Mouse (Mus musculus) heart, embryonic 16.5 days (tissue): ENCODE results near the gene Olfr1349. TPM values are rescaled to one million over a fixed set of nuclear protein-coding genes. Genes with fewer than 3 reads are reported as not detected.
"Not testable (repeated sequence)": the region's sequence is repeated elsewhere in the genome, so short reads cannot be mapped to it uniquely, and the experiment has no call there.

Experiments
- ATAC-seq: fragments of 200-750 bp; cut with Nextera tagmentation; replicated peaks from 2 replicates; pipeline ENCODE4 v1.8.0; 2017; ENCODE audit warnings: moderate number of reproducible peaks; ENCODE audit not compliant: insufficient read depth, low FRiP score; ENCODE audit errors: extremely low read depth
- H3K27ac ChIP-seq: fragments of 300-500 bp; sonication (generic); 2 replicates; pipeline ENCODE4 v1.5.1; 2014; ENCODE audit warnings: mild to moderate bottlenecking, low read length, control low read depth, moderate library complexity
- H3K27me3 ChIP-seq: fragments of 300-500 bp; sonication (generic); 2 replicates; pipeline ENCODE4 v1.6.1; 2014; ENCODE audit warnings: low read length, mixed read lengths; ENCODE audit not compliant: control insufficient read depth, insufficient read depth
- H3K36me3 ChIP-seq: fragments of 300-500 bp; sonication (generic); 2 replicates; pipeline ENCODE4 v1.6.1; 2014; ENCODE audit not compliant: control insufficient read depth, insufficient read depth
- H3K4me1 ChIP-seq: fragments of 300-500 bp; sonication (generic); 2 replicates; pipeline ENCODE4 v1.6.1; 2014; ENCODE audit warnings: low read length, mixed read lengths; ENCODE audit not compliant: control insufficient read depth, insufficient read depth
- H3K4me2 ChIP-seq: fragments of 300-500 bp; sonication (generic); 2 replicates; pipeline ENCODE4 v1.6.1; 2014; ENCODE audit warnings: low read depth, mild to moderate bottlenecking, control low read depth, low read length
- H3K4me3 ChIP-seq: fragments of 300-500 bp; sonication (generic); 2 replicates; pipeline ENCODE4 v1.5.1; 2014; ENCODE audit warnings: mild to moderate bottlenecking, control low read depth, low read length
- H3K9ac ChIP-seq: fragments of 300-500 bp; sonication (generic); 2 replicates; pipeline ENCODE4 v1.6.1; 2014; ENCODE audit warnings: low read length, control low read depth
- H3K9me3 ChIP-seq: fragments of 300-500 bp; sonication (generic); replicated peaks from 2 replicates; pipeline ENCODE4 v1.6.1; 2016; ENCODE audit warnings: low read length; ENCODE audit not compliant: control insufficient read depth
- WGBS: fragments of 180-500 bp; shearing (Covaris S2); extraction: QIAGEN DNeasy Blood & Tissue Kit; methylation state at CpG from one replicate; pipeline ENCODE4 v1.1.7; 2014; 5-methylcytosine and 5-hydroxymethylcytosine counted together
- polyA plus RNA-seq: library from polyadenylated mRNA; unstranded; fragments of >200 nt; fragmentation: Nextera tagmentation; extraction: Ambion mirVana; gene quantifications from 2 replicates; pipeline ENCODE4 v1.2.1, GENCODE M21; 2015

The Olfr1349 gene
- polyA plus RNA-seq = not detected in 2 replicates

- H3K4me3 ChIP-seq = no peak within 1 kb of the TSS
- no peaks in the 10 kb centered on the region for H3K36me3 ChIP-seq
- no peak within 1 kb of the TSS for H3K9ac ChIP-seq
- peaks cover 15% of the 10 kb centered on the region for H3K9me3 ChIP-seq
- no peaks in the 10 kb centered on the region for H3K4me1 ChIP-seq
- no peak for ATAC-seq
- no peak within 1 kb of the TSS for H3K4me2 ChIP-seq
- H3K27ac ChIP-seq = no peak within 1 kb of the TSS
- WGBS = 73% methylated on average over 5 of the region's 5 CpGs
- no peaks in the 10 kb centered on the region for H3K27me3 ChIP-seq
These were observed at the start of gene Olfr1349 for GRCm38 (mm10) chr7:6522850-6523249. TSS of gene Olfr1349 (minus strand) at chr7:6522950.

GRCm38 (mm10) chr7:6564541-6564940, 41.8 kb upstream of the Olfr1349 start, which contains the start of gene Olfr1350:
TSS of gene Olfr1350 (plus strand) at chr7:6564841.
- no peak for ATAC-seq
- no peak within 1 kb of the TSS for H3K4me2 ChIP-seq
- no peaks in the 10 kb centered on the region for H3K36me3 ChIP-seq

GRCm38 (mm10) chr7:6526141-6526540, 3.4 kb upstream of the Olfr1349 start:
- no peak overlapping the region for H3K27ac ChIP-seq
- WGBS = 58% methylated on average over 5 of the region's 5 CpGs
- H3K4me1 ChIP-seq = no peaks in the 10 kb centered on the region
- no peak overlapping the region for H3K4me3 ChIP-seq
- no peak overlapping the region for H3K9ac ChIP-seq
- H3K9me3 ChIP-seq = peaks cover 18% of the 10 kb centered on the region
- no peak overlapping the region for H3K4me2 ChIP-seq
- H3K27me3 ChIP-seq = no peaks in the 10 kb centered on the region
- no peaks in the 10 kb centered on the region for H3K36me3 ChIP-seq
- no peak for ATAC-seq

More at GRCm38 (mm10) chr7:6564541-6564940, 41.8 kb upstream of the Olfr1349 start, which contains the start of gene Olfr1350:
- Histone ChIP-seq H3K4me1 (no peaks in the 10 kb centered on the region), H3K4me3 (no peak within 1 kb of the TSS), H3K27me3 (no peaks in the 10 kb centered on the region), H3K9me3 (peaks cover 3% of the 10 kb centered on the region), H3K9ac (no peak within 1 kb of the TSS), H3K27ac (no peak within 1 kb of the TSS)

- H3K4me3 ChIP-seq = no peak overlapping the region
- no peak overlapping the region for H3K4me2 ChIP-seq
- WGBS = 58% methylated on average over 3 of the region's 3 CpGs
- no peaks in the 10 kb centered on the region for H3K4me1 ChIP-seq
- no peaks in the 10 kb centered on the region for H3K36me3 ChIP-seq
- H3K27ac ChIP-seq = no peak overlapping the region
- peaks cover 20% of the 10 kb centered on the region for H3K9me3 ChIP-seq
- ATAC-seq = no peak
- no peak overlapping the region for H3K9ac ChIP-seq
- H3K27me3 ChIP-seq = no peaks in the 10 kb centered on the region
These were observed 2.3 kb upstream of the Olfr1349 start for GRCm38 (mm10) chr7:6525001-6525400.

- ATAC-seq = no peak
- Histone ChIP-seq H3K36me3 (no peaks in the 10 kb centered on the region), H3K27ac (no peak overlapping the region), H3K9me3 (peaks cover 11% of the 10 kb centered on the region), H3K4me3 (no peak overlapping the region), H3K27me3 (no peaks in the 10 kb centered on the region), H3K9ac (no peak overlapping the region), H3K4me2 (no peak overlapping the region), H3K4me1 (no peaks in the 10 kb centered on the region)
- WGBS = 29% methylated on average over 1 of the region's 1 CpGs
These were observed 1.1 kb downstream of the Olfr1349 start for GRCm38 (mm10) chr7:6521666-6522065.

- H3K27me3 ChIP-seq = no peaks in the 10 kb centered on the region
- H3K36me3 ChIP-seq = no peaks in the 10 kb centered on the region
- H3K4me2 ChIP-seq = no peak within 1 kb of the TSS
- 83% methylated on average over 1 of the region's 1 CpGs for WGBS
- no peak for ATAC-seq
- H3K9ac ChIP-seq = no peak within 1 kb of the TSS
- no peaks in the 10 kb centered on the region for H3K4me1 ChIP-seq
- H3K27ac ChIP-seq = no peak within 1 kb of the TSS
- H3K9me3 ChIP-seq = no peaks in the 10 kb centered on the region; the same call in 1 of the 2 replicates
- no peak within 1 kb of the TSS for H3K4me3 ChIP-seq
These were observed 14.1 kb downstream of the Olfr1349 start, which contains the start of gene Olfr1348 for GRCm38 (mm10) chr7:6508648-6509047. TSS of gene Olfr1348 (minus strand) at chr7:6508748.

GRCm38 (mm10) chr7:6499655-6500054, 23.1 kb downstream of the Olfr1349 start, which contains the start of gene Olfr1347:
TSS of gene Olfr1347 (minus strand) at chr7:6499755.
- H3K4me3 ChIP-seq = no peak within 1 kb of the TSS
- no peaks in the 10 kb centered on the region for H3K4me1 ChIP-seq
- no peak for ATAC-seq
- H3K36me3 ChIP-seq = no peaks in the 10 kb centered on the region
- no peak within 1 kb of the TSS for H3K4me2 ChIP-seq
- WGBS = 38% methylated on average over 1 of the region's 1 CpGs
- no peak within 1 kb of the TSS for H3K9ac ChIP-seq
- H3K9me3 ChIP-seq = peaks cover 8% of the 10 kb centered on the region; the same call in 1 of the 2 replicates
- H3K27me3 ChIP-seq = no peaks in the 10 kb centered on the region
- no peak within 1 kb of the TSS for H3K27ac ChIP-seq

GRCm38 (mm10) chr7:6486841-6487240, 35.9 kb downstream of the Olfr1349 start, which contains the start of gene Olfr5:
TSS of gene Olfr5 (minus strand) at chr7:6486941.
- ATAC-seq = no peak
- peaks cover 6% of the 10 kb centered on the region; the same call in 1 of the 2 replicates for H3K9me3 ChIP-seq
- no peak within 1 kb of the TSS for H3K4me3 ChIP-seq
- WGBS = 21% methylated on average over 2 of the region's 2 CpGs
- H3K27me3 ChIP-seq = no peaks in the 10 kb centered on the region
- H3K36me3 ChIP-seq = no peaks in the 10 kb centered on the region
- H3K9ac ChIP-seq = no peak within 1 kb of the TSS
- no peaks in the 10 kb centered on the region for H3K4me1 ChIP-seq
- H3K27ac ChIP-seq = no peak within 1 kb of the TSS
- H3K4me2 ChIP-seq = no peak within 1 kb of the TSS

- 55% methylated on average over 2 of the region's 2 CpGs for WGBS
- not testable (repeated sequence) for H3K9ac ChIP-seq
These were observed 45.1 kb downstream of the Olfr1349 start for GRCm38 (mm10) chr7:6477633-6478032.

More at GRCm38 (mm10) chr7:6477633-6478032, 45.1 kb downstream of the Olfr1349 start:
- H3K9me3 ChIP-seq, H3K4me3 ChIP-seq, H3K4me1 ChIP-seq, H3K4me2 ChIP-seq, H3K27me3 ChIP-seq, ATAC-seq, H3K27ac ChIP-seq, H3K36me3 ChIP-seq: not testable (repeated sequence)
